Mouse (Mus musculus) spleen, postnatal 4 days (tissue): ENCODE data around the gene Olfr702.

Experiments
- DNase-seq, 2 experiments: peaks; one replicate each; pipeline ENCODE4 v3.0.0; 2022; ENCODE audit warnings: low spot score in 2 of 2

Olfr702 gene

DNA sequence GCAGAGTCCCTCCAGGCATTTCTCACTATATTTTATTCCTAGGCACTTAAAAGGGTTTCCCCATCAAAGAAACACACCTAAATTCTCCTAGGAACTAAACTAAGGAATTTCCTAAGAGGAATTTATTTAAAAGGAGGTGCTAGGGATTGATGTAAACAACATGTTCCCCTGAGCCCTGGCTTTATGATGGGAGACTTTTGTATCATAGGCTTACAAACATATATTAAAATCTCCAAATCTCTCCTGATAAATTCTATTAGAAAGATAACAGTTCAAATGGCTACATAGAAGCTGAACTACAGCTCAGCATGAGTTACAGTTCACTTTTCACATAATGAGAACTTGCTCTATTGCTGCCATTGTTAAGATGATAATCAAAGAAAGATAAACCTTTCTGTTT, at the start of gene Olfr702:
Olfr702 (minus strand) TSS at position 101 of the 400 bp plus-strand sequence.
- DNase-seq: no peak

DNA sequence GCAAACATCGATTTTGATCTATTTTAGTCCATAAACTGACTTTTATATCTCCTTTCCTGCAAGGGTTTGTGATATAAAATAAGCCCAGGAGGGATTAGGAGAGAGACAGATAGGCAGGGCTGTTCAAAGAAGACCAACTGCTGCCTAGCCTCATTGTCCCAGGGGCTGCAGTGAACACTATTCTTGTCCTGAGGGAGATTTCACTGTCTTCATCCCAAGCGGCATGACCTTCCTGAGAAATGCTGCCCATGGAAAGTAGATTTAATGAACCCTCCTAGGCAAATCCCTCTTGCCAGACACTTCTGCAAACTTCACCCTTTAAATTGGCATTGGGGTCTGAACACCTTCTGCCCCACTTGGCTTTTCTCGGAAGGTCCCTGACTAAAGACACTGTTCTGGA, 43.1 kb upstream of the Olfr702 start, which contains the start of gene Olfr705:
Olfr705 (minus strand) TSS at position 101 of the 400 bp plus-strand sequence.
- DNase-seq: no peak

DNA sequence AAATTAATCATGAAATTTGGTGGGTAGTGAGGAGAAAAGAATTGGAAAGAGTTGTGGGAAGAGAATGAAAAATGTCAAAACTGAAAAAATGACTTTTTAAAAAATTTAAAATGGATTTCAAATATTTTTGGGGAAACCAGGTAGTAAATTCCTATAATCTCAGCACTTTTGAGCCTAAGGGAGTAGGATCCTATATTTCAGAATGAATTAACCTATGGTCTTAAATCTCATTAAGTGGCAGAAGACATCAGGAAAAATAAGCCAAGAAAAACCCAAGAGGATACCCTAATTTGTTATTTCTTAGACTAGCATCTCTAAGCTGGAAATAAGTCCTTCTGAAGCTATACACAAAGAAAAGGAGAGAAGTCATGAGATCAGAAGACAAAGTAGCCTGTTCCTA, 29.2 kb upstream of the Olfr702 start, which contains the start of gene Olfr704:
Olfr704 (plus strand) TSS at position 301 of the 400 bp plus-strand sequence.
- DNase-seq: no peak

DNA sequence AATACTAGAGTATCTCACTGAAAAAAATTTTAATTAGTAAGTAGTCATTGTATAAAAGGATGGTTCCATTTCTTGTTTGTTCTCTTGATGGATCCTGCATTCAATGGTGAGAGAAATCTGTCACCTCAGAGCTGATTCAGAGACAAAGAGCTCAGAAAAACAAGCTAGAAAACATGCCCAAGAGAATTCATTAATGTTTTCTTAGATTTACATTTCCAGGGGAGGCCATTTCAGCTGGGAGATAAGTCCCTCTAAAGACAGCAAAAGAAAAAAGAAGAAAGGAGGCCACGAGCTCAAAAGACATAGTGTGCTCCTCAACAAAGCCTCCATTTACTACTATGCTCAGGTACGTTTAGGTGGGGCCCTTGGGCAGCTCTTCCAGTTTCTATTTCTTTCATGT, 9.4 kb upstream of the Olfr702 start, which contains the start of gene Olfr703:
Olfr703 (plus strand) TSS at position 301 of the 400 bp plus-strand sequence.
- DNase-seq: no peak

DNA sequence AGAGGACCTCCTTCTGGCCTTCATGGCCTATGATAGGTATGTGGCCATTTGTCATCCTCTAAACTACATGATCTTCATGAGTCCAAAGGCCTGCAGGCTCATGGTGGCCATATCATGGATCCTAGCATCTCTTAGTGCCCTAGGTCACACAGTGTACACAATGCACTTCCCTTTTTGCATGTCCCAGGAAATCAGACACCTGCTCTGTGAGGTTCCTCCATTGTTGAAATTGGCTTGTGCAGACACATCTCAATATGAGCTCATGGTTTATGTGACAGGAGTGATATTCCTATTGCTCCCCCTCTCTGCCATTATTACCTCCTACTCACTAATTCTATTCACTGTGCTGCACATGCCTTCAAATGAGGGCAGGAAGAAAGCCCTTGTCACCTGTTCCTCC, 15.3 kb downstream of the Olfr702 start:
- no peak for DNase-seq

DNA sequence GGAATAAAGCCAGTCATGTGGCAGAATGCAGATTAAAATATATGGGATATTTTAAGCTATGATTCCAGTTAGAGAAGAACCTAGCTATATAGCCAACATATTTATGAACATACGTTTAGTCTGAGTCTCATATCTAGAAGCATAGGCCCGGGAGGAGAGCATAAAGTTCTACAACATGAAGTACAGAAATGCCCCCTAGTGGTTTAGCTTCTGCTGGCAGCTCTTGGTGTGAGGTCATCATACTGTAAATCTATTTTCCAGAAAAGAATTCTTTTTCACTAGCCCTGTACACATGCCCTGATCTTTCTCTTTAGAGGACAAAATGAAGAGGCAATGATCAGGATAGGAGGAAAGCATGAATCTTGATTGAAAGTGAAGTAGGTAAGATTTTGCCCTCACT, 17.9 kb downstream of the Olfr702 start:
- no peak for DNase-seq

DNA sequence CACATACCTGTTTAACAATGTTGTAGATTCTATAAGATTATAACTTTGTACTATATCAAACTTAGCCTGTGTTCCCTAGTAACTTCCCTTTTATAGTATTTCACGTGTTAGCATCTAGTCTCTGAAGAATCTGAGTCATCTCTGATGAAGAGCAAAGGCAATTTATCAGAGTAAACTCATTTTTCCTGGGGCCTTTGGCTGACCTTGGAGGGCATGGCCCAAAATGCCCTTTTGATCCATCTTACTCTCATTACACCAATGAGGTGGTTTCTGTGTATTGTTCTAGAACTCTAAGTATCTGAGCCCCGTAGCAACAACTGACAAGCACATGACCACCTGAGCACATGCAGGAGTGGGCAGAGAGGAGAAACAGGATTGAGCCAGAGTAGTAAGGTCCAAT, 19.9 kb downstream of the Olfr702 start, which contains the start of gene Olfr701:
Olfr701 (plus strand) TSS at position 301 of the 400 bp plus-strand sequence.
- no peak for DNase-seq

DNA sequence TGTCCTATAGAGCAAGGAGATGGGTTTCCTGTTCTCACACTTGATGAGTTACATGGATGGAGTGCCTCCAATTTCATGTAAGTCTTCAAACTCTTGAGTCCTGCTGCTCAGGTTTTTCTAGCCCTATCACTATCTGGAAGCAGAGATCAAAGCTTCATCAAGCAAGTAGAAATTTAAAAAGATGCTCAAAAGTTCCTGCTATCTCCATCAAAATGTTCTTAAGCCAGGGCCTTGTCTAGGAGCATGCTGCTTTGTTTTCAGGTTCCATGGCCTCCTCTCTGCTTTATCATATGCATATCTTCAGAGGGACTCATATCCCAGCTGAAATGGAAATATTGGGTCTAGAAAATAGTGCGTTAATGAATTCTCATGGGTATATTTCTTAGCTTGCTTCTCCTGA, 25.0 kb downstream of the Olfr702 start, which contains the start of gene Olfr700:
Olfr700 (minus strand) TSS at position 101 of the 400 bp plus-strand sequence.
- no peak for DNase-seq

DNA sequence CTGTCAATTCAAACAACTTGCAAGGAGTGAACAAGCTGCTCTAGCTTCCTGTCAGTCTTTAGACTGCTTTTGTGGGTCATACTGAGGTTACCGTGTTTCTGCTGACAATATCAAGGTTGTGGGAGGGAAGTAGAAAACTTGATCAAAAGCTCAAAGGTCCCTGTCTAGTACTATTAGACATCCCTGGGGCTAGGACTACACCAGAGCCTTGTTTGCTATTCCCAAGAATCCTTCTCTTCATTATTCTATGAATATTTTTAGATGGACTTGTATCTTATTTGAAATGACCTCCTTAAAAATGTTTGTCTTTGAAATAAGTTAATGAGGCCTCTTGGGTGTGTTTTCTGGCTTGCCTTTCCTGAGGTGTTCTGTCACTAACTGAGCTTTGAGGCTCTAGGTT, 40.6 kb downstream of the Olfr702 start, which contains the start of gene Olfr699:
Olfr699 (minus strand) TSS at position 101 of the 400 bp plus-strand sequence.
- DNase-seq: no peak

DNA sequence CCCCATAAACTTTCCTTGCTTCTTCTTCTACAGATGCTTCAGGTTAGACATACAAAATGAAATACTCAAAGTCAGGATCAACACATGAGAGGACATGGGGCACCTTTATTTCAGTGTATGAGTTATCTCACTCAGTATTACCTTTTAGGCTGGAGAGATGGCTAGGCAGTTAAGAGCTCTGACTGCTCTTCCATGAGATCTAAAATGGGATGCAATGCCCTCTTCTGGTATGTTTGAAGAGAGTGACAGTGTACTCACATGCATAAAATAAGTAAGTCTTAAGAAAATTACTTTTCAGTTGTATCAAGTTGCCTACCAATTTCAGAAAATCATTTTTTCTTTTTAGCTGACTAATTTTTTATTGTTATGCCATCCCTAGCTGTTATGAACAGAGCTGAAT, 45.4 kb downstream of the Olfr702 start:
- no peak for DNase-seq
